Mouse (Mus musculus) right cerebral cortex, postnatal 4 days (tissue): ENCODE results near the gene Casp8ap2.

Source experiments
- DNase-seq: peaks from one replicate; pipeline ENCODE4 v3.0.0-alpha.2; 2022

The Casp8ap2 gene

GRCm38 (mm10) chr4:32669825-32670224 is 54.6 kb downstream of the Casp8ap2 start:
- DNase-seq: no peak

- DNase-seq: no peak
Observed at GRCm38 (mm10) chr4:32674025-32674424, 58.8 kb downstream of the Casp8ap2 start.

GRCm38 (mm10) chr4:32677471-32677870 is 62.2 kb downstream of the Casp8ap2 start:
- DNase-seq: no peak

- no peak for DNase-seq
Observed at GRCm38 (mm10) chr4:32680843-32681242, 65.6 kb downstream of the Casp8ap2 start.

- DNase-seq: no peak
Observed at GRCm38 (mm10) chr4:32682471-32682870, 67.2 kb downstream of the Casp8ap2 start.

GRCm38 (mm10) chr4:32683061-32683582 is 67.9 kb downstream of the Casp8ap2 start:
- no peak for DNase-seq
